Mouse (Mus musculus) forebrain, embryonic 12.5 days (tissue): ENCODE results near the gene Acacb. TPM values are rescaled to one million over a fixed set of nuclear protein-coding genes. Genes with fewer than 3 reads are reported as not detected.
A peak's percentile ranks its signal among the peaks of the same experiment; 100 is the strongest.

Experiments
- ATAC-seq: fragments of 200-750 bp; cut with Nextera tagmentation; 2 replicates; pipeline ENCODE4 v1.8.0; 2017; ENCODE audit warnings: moderate TSS enrichment; ENCODE audit not compliant: low FRiP score
- H3K27ac ChIP-seq: fragments of 300-500 bp; sonication (generic); 2 replicates; pipeline ENCODE4 v1.5.1; 2016; ENCODE audit warnings: mild to moderate bottlenecking
- H3K27me3 ChIP-seq: fragments of 300-500 bp; sonication (generic); 2 replicates; pipeline ENCODE4 v1.6.1; 2016; ENCODE audit warnings: mild to moderate bottlenecking
- H3K36me3 ChIP-seq: fragments of 300-500 bp; sonication (generic); replicated peaks from 2 replicates; pipeline ENCODE4 v1.6.1; 2016; ENCODE audit warnings: mild to moderate bottlenecking
- H3K4me1 ChIP-seq: fragments of 300-500 bp; sonication (generic); 2 replicates; pipeline ENCODE4 v1.6.1; 2016
- H3K4me2 ChIP-seq: fragments of 300-500 bp; sonication (generic); 2 replicates; pipeline ENCODE4 v1.6.1; 2016; ENCODE audit warnings: mild to moderate bottlenecking, moderate library complexity
- H3K4me3 ChIP-seq: fragments of 300-500 bp; sonication (generic); replicated peaks from 2 replicates; pipeline ENCODE4 v1.5.1; 2016; ENCODE audit warnings: mild to moderate bottlenecking
- H3K9ac ChIP-seq: fragments of 300-500 bp; sonication (generic); 2 replicates; pipeline ENCODE4 v1.6.1; 2016; ENCODE audit warnings: mild to moderate bottlenecking
- H3K9me3 ChIP-seq: fragments of 300-500 bp; sonication (generic); 2 replicates; pipeline ENCODE4 v1.6.1; 2016
- WGBS: fragments of 180-500 bp; shearing (Covaris S2); methylation state at CpG from one replicate; pipeline ENCODE4 v1.1.7; 2016; 5-methylcytosine and 5-hydroxymethylcytosine counted together
- polyA plus RNA-seq: library from polyadenylated mRNA; unstranded; fragments of >200 nt; fragmentation: Nextera tagmentation; extraction: Ambion mirVana; gene quantifications from 2 replicates; pipeline ENCODE4 v1.2.1, GENCODE M21; 2016

Gene Acacb
- 1.7 and 1.9 TPM in 2 replicates for polyA plus RNA-seq

DNA sequence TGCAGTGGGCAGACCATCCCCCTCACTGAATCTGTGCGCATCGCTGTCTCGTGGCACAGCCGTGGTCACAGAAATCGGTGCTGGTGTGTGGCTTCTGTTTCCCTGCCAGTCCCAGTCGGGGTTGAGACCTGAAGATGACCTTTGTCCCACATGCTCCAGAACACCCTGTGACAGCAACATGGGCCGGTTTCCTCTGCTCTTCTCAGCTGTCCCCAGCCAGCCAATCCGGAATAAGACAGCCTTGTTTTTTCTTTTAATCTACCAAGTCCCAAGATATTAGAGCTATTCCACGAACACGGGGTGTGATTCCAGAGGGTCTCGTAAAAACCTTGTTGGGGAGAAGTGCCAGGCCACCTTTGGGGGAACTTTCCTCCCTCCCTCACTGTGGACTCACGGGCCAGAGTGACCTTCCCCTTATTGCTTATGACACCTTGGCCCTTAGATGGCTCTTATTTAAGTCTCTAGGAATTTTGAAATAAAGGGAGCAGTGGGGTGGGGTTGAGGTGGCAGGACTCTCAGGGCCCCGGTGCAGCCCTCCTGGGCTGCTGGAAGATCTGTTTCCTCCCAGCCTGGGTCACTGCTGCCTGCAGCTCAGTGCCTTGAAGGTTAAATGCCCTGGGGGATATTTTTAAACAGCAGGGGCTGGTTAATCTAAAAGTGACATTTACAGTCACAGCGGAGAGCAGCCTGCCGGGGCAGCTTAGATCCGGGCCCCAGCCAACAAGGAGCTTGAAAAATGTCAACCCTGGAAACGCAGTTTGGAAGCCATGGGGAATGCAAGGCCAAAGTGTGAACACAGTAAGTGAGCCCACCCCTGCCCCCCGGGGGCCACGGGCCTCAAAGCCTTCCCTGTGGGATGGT is at the start of gene Acacb:
Gene Acacb (plus strand): TSS at position 508 of the 861 bp plus-strand sequence.
- H3K27me3 ChIP-seq, result no peaks in the 10 kb centered on the region
- no peak for ATAC-seq
- H3K4me3 ChIP-seq, result no peak within 1 kb of the TSS
- H3K9ac ChIP-seq, result no peak within 1 kb of the TSS
- H3K27ac ChIP-seq, result no peak within 1 kb of the TSS
- 0 out of 2 replicates have a peak, but pooled peaks cover 9% of the 10 kb centered on the region for H3K4me1 ChIP-seq
- 62% methylated on average over 19 of the region's 19 CpGs for WGBS
- H3K36me3 ChIP-seq, result no peaks in the 10 kb centered on the region
- no peaks in the 10 kb centered on the region for H3K9me3 ChIP-seq
- H3K4me2 ChIP-seq, result no peak within 1 kb of the TSS

DNA sequence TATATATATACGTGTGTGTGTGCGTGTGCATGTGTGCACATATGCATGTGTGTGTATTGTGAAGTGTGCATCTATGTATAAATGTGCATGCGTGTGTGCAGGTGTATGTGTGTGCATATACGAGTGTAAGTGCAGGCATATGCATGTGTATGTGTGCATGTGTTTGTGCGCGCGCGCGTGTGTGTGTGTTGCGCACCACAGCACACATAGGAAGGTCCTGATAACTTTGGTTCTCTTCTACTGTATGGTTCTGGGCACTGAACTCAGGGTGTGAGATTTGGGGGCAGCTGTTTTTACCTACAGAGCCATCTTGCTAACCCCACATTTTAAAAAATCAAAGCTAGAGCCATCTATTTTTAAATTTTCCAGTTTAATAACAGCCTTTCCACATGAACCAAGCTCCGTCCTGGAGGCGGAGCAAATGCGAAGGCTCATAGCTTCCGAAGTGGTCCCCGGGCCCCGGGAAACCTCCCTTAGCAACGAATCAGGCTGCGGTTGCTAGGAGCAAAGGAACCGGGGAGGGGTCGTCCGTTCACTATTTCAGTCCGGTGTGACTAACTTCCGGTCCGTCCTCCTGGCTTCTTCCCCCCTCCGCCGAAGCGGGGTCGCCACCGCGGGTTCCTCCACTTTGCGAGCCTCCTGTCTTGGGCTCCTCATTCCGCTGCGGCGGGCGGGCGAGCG is 46.5 kb upstream of the Acacb start:
- peak overlapping the region; percentile 99 for H3K4me2 ChIP-seq
- peaks cover 22% of the 10 kb centered on the region for H3K4me1 ChIP-seq
- no peaks in the 10 kb centered on the region for H3K9me3 ChIP-seq
- WGBS, result 8% methylated on average over 37 of the region's 37 CpGs
- peak overlapping the region; percentile 79 for H3K27ac ChIP-seq
- ATAC-seq, result peak; percentile 91
- H3K9ac ChIP-seq, result peak overlapping the region; percentile 97
- H3K36me3 ChIP-seq, result peaks cover 15% of the 10 kb centered on the region; the same call in 1 of the 2 replicates
- H3K4me3 ChIP-seq, result peak overlapping the region; percentile 99
- H3K27me3 ChIP-seq, result 0 out of 2 replicates have a peak, but pooled peaks cover 2% of the 10 kb centered on the region

DNA sequence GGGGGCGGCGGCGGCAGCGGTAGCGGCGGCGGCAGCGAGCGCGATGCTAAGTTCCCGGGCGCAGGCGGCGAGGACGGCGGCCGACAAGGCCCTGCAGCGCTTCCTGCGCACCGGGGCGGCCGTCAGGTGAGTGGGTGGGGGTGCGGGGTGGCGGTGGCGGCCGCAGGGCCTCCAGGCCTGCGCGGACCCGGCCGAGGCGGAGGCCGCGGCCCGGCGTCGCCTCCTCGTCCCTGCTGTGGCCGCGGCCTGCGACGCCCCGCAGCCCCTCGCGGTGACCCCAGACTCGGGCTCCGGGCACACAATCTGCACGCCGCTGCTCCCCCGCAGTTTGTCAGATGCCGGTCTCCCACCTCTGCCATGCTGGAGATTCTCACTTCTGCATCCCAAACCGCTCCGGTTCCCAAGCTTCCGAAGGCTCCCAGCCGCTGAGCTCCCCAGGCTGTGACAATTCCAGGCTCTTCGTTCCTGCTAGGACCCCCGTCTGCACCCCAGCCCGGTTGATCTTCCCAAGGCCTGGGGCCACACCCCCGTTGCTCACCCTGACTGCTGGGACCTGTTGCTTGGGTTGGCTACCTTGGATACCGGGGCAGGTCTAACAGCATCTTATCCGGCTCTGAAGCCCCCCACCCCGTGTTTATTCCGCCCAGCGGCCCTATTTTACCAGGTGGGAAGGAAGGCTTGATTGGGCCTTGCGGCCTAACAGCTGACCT is 45.8 kb upstream of the Acacb start:
- Histone ChIP-seq H3K27me3 (0 out of 2 replicates have a peak, but pooled peaks cover 2% of the 10 kb centered on the region), H3K9me3 (no peaks in the 10 kb centered on the region), H3K4me1 (peaks cover 22% of the 10 kb centered on the region), H3K9ac (peak overlapping the region; percentile 97), H3K36me3 (peaks cover 22% of the 10 kb centered on the region), H3K4me2 (peak overlapping the region; percentile 99), H3K27ac (peak overlapping the region; percentile 79), H3K4me3 (peak overlapping the region; percentile 99)
- 2% methylated on average over 53 of the region's 64 CpGs for WGBS
- peak; percentile 77 for ATAC-seq

DNA sequence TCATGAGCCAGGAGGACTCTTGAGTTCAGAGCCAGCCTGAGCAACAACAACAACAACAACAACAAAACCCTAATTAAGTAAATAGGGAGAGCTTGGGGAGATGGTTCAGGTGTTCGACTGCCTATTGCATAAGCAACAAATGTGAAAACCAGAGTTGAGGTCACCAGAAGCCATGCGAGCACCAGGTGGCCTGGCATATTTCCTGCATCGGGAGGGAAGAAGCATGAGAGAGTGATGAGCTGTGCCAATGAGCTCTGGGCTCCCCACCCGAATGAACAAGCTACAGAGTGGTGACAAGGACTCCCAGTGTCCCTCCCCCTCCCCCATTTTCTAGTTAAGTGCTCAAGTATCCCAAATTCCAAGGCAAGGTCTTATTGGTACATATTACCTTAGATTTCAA is 44.5 kb upstream of the Acacb start:
- Histone ChIP-seq H3K4me3 (no peak overlapping the region), H3K4me1 (peaks cover 22% of the 10 kb centered on the region)
- 90% methylated on average over 4 of the region's 4 CpGs for WGBS

DNA sequence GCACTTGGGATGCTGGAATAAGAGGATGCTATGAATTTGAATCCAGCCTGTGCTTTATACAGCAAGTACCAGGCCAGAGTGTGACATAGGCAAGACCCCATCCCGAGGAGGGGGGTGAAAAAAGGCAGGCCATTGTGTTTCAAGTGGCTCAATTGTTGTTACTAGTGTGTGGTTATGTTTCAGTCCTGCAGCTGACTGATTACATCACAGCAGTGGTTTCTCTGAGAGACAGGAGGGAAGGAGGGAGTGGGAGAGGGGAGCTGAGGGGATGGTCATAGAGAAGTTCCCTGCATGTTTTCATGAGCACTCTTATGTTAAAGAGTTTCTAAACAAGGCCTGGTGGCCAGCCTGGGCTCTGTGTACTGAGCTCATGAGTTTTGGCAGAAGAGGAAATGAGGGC is 43.5 kb upstream of the Acacb start:
- H3K4me1 ChIP-seq, result peaks cover 22% of the 10 kb centered on the region
- H3K4me2 ChIP-seq, result no peak overlapping the region
- WGBS, result 63% methylated on average over 1 of the region's 1 CpGs
- H3K4me3 ChIP-seq, result no peak overlapping the region
- no peak overlapping the region for H3K27ac ChIP-seq
- ATAC-seq, result no peak
- peaks cover 40% of the 10 kb centered on the region for H3K36me3 ChIP-seq
- H3K27me3 ChIP-seq, result 0 out of 2 replicates have a peak, but pooled peaks cover 2% of the 10 kb centered on the region
- no peaks in the 10 kb centered on the region for H3K9me3 ChIP-seq
- H3K9ac ChIP-seq, result no peak overlapping the region

More for the DNA sequence above, 44.5 kb upstream of the Acacb start:
- ATAC-seq, result no peak
- Histone ChIP-seq H3K27ac (no peak overlapping the region), H3K36me3 (peaks cover 35% of the 10 kb centered on the region), H3K4me2 (no peak overlapping the region), H3K27me3 (0 out of 2 replicates have a peak, but pooled peaks cover 2% of the 10 kb centered on the region), H3K9ac (no peak overlapping the region), H3K9me3 (no peaks in the 10 kb centered on the region)

DNA sequence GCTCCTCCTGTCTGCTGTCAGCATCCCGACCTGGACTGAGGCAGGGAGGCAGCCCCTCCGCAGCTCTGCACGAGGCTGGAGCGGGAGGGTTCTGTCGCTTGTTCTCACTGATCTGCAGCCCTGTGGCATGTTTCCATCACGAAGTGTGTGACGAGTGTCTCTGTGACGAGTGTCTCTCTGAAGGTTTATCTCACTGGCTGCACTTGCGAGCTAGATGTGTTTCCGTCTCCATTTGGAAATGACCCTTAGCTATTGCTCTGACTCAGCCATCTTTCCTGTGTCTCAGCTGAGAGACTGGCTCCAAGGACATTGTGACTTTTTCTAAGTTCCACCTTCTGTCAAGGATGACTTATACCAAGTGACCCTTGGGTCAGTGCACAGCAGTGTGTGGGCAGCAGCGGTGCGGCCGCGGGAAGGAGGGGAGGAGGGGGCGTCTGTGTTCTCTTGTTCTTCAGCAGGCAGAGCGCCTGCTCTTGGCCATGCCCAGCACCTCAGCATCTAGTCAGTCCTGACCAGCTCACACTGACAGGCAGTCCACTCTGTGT is 39.9 kb upstream of the Acacb start:
- Histone ChIP-seq H3K4me2 (no peak overlapping the region), H3K4me1 (peaks cover 8% of the 10 kb centered on the region; the same call in 1 of the 2 replicates), H3K27me3 (no peaks in the 10 kb centered on the region), H3K36me3 (peaks cover 76% of the 10 kb centered on the region), H3K9me3 (no peaks in the 10 kb centered on the region), H3K27ac (no peak overlapping the region), H3K9ac (no peak overlapping the region), H3K4me3 (no peak overlapping the region)
- no peak for ATAC-seq
- WGBS, result 92% methylated on average over 16 of the region's 16 CpGs

DNA sequence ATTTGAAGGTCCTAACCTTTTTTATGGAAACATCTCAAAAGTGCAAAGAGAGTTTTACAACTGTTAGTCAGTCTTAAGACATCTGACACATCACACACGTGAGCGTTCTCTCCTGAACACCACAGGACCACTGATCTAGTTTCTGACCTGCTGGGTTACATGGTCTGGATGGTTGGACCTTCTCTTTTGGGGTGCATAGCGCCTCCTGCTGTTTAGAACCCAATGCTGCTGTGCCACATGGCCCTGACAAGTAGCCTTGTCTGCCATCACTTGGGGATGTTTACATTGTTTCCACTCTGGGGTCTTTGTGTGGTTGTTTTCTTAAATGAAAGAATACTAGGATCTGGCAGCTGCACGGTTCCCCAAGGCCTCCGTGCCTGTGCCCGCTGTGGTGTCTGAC is 33.0 kb upstream of the Acacb start:
- H3K9me3 ChIP-seq, result no peaks in the 10 kb centered on the region
- H3K4me2 ChIP-seq, result no peak overlapping the region
- H3K36me3 ChIP-seq, result peaks cover 94% of the 10 kb centered on the region
- H3K9ac ChIP-seq, result no peak overlapping the region
- H3K27ac ChIP-seq, result no peak overlapping the region
- no peak overlapping the region for H3K4me3 ChIP-seq
- 85% methylated on average over 6 of the region's 6 CpGs for WGBS
- no peak for ATAC-seq
- no peaks in the 10 kb centered on the region for H3K27me3 ChIP-seq
- H3K4me1 ChIP-seq, result no peaks in the 10 kb centered on the region

DNA sequence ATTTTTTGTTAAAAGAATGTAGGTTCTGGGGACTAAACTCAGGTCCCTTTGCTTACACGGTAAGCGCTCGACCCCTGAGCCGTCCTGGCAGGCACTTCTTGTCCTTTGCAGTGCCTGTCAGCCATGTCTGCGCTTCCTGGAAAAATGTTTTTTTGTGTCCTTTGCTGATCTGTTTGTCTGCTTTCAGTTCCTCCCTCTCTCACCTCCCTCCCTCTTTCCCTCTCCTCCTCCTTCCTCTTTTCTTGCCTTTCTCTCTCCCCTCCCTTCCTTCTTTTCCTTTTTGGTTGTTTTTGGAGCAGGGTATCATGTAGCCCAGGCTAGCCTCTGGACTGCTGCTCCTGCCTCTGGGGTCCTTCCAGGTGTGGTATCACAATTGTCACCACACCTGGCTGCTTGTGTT is 31.3 kb upstream of the Acacb start:
- H3K27ac ChIP-seq, result no peak overlapping the region
- H3K4me1 ChIP-seq, result no peaks in the 10 kb centered on the region
- H3K9me3 ChIP-seq, result no peaks in the 10 kb centered on the region
- H3K27me3 ChIP-seq, result no peaks in the 10 kb centered on the region
- no peak overlapping the region for H3K4me2 ChIP-seq
- H3K4me3 ChIP-seq, result no peak overlapping the region
- no peak overlapping the region for H3K9ac ChIP-seq
- ATAC-seq, result no peak
- 94% methylated on average over 5 of the region's 5 CpGs for WGBS
- H3K36me3 ChIP-seq, result peaks cover 94% of the 10 kb centered on the region

DNA sequence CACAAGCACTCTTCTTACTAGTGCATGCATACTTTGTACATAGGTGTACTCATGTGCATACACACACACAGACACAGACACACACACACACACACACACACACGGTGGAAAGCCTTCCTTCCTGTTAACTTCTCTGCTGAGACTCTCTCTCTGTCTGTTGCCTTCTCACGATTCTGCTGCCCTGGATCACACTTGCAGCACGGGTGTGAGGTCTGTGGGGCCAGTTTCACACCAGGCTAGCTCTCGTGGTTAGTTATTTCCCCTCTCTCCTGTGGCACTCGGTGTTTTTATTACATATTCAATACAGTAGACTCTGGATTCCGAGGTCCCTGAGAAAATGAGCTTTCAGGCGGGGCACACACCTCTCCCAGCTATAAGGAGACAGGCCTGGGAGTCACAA is 29.7 kb upstream of the Acacb start:
- Histone ChIP-seq H3K4me3 (no peak overlapping the region), H3K9ac (no peak overlapping the region), H3K4me2 (no peak overlapping the region), H3K27ac (no peak overlapping the region), H3K27me3 (no peaks in the 10 kb centered on the region), H3K9me3 (no peaks in the 10 kb centered on the region), H3K36me3 (peaks cover 94% of the 10 kb centered on the region), H3K4me1 (no peaks in the 10 kb centered on the region)
- 82% methylated on average over 7 of the region's 7 CpGs for WGBS
- no peak for ATAC-seq

DNA sequence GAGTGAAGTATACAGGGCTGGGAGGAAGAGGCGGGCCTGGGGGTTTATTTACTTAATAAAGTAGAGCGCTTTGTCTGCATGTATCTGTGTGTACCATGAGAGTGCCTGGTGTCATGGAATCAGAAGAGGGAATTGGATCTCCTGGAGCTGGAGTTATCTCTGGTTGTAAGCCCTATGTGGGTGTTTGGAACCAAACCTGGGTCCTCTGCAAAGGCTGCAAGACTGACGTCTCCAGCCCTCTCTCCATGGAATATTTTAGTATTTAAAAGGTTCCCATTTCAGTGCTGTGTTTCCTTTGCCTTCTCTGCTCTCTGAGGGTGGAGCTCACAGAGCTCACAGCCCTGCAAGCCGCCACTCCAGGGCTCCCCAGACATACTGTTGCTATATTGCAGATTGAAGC is 26.5 kb upstream of the Acacb start:
- WGBS, result 87% methylated on average over 4 of the region's 4 CpGs
- ATAC-seq, result no peak

DNA sequence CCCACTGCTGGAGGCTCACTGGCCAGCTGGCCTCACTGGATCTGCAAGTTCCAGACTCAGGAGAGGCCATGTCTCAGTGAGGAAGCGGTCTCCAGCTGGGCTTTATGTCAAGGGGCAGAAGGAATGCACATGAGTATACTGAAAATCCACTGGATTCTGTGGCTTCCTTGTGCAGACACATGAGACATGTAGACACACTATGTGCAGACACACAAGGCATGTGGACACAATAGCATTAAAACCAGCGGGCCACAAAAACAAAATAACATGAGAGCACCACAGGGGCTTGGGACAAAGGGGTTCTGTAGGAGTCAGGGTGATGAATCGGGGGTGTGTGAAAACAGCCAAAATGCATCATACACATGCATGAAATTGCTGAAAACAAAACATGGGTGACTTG is 20.3 kb upstream of the Acacb start:
- no peak overlapping the region for H3K4me2 ChIP-seq
- peaks cover 47% of the 10 kb centered on the region for H3K36me3 ChIP-seq
- H3K27ac ChIP-seq, result no peak overlapping the region
- no peak overlapping the region for H3K9ac ChIP-seq
- no peaks in the 10 kb centered on the region for H3K27me3 ChIP-seq
- H3K9me3 ChIP-seq, result no peaks in the 10 kb centered on the region
- H3K4me1 ChIP-seq, result peaks cover 12% of the 10 kb centered on the region
- H3K4me3 ChIP-seq, result no peak overlapping the region
- WGBS, result 94% methylated on average over 3 of the region's 3 CpGs
- no peak for ATAC-seq

More for the DNA sequence above, 26.5 kb upstream of the Acacb start:
- Histone ChIP-seq H3K27me3 (no peaks in the 10 kb centered on the region), H3K4me3 (no peak overlapping the region), H3K4me1 (no peaks in the 10 kb centered on the region), H3K4me2 (no peak overlapping the region), H3K9ac (no peak overlapping the region), H3K36me3 (peaks cover 92% of the 10 kb centered on the region), H3K27ac (no peak overlapping the region), H3K9me3 (no peaks in the 10 kb centered on the region)
